Mouse (Mus musculus) megakaryocyte, adult 5-6 weeks (primary cell): ENCODE results near the gene Exoc2. TPM values are rescaled to one million over a fixed set of nuclear protein-coding genes. Genes with fewer than 3 reads are reported as not detected.

Experiments
- ATAC-seq: 2 replicates; pipeline ENCODE4 v1.8.0; 2016; ENCODE audit warnings: mild to moderate bottlenecking, inconsistent platforms; ENCODE audit not compliant: poor library complexity, severe bottlenecking
- total RNA-seq, 2 experiments: library from RNA; stranded (forward) in 1 of 2; stranded (reverse) in 1 of 2; fragments of 153-499, 151-499 nt in 1 of 2; fragments of 221-1000, 200-1000 nt in 1 of 2; gene quantifications; 2 replicates each; pipeline versions ENCODE4 v1.2.3 to v1.2.4; 2015 to 2017

The Exoc2 gene
- total RNA-seq, 2 experiments from 2014 or later, result 53.6 to 59.8 TPM

DNA sequence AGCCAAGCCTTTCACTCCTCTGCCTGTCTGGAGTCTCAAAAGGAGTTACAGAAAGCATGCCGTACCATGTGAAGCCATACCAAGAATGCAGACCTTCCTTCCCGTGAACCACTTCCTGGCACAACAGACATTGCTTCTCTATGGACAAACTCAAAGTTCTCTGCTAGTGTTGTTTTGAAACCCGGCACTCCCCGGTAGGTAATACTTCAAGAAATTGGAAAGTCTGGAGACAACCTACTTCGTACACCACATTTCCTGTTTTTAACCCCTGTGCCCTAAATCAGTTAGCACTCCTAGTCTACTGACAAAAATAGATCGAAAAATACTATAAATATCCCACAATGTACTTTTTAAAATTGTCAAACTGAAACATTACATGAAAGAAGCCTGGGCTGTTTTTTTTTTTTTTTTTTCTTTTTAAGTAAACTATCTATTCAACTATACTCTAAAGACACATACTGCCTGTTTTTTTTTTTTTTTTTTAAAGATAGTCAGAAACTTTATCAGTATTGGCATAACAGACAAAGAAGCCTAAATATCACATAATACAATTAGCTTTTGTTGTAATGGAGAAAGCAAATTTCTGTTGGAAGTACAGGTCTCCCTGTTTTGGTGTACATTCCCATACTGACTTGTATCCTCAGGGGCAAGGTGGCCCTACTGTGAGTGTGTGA is 140.3 kb downstream of the Exoc2 start:
- peak; percentile 41; the same call in 1 of the 2 replicates for ATAC-seq

DNA sequence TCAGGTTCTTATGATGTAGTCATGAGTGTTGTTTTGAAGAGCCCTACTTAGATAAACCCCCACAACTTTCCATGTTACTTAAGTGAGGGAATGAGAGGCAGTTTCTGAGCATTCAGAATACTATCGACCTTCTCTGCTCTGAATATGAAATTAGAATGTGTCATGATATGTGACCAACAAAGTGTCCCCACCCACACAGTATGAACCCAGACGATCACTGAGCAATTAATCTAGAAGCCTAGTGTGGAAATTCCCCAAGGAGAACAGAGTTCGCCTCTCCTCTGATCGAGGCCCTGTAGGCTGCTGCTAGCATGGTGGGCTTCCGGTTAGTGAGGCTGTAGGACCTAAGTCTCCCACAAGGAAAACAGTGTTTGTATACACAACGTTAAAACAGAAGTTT is 142.5 kb downstream of the Exoc2 start:
- no peak for ATAC-seq

DNA sequence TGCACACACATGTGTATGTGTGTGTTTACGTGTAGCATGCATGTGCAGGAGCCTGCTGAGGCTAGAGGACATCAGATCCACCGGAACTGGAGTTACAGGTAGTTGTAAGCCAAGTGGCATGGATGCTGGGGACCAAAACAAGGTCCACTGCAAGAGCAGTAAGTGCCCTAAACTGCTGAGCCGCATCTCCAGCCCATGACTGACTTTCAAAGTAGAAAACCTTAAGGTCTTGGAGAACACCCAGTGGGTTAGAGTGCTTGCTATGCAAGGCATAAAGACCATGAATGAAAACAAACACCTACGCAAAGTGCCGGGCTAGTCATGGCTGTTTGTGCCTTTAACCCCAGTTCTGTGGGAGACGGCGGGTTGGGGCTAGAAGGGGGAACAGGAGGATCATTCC is 147.4 kb downstream of the Exoc2 start:
- ATAC-seq, result no peak

DNA sequence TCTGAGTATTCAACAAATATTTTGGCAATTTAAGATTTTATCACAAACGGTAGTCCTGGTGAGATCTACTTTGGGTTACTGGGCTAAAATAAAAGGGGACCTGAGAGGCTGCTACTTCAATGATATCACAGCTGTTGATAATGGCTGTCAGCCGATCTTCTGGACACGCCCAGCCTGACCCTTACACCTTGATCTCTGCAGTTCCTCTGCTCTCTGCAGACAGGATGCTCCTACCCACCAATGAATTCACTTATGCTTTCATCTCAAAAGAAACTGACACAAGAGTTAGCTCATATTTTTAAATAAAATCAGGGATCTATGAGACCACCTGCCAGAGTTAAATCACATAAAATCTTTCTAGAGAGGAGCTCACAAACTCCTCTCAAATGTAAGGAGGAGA is 149.0 kb downstream of the Exoc2 start:
- no peak for ATAC-seq

DNA sequence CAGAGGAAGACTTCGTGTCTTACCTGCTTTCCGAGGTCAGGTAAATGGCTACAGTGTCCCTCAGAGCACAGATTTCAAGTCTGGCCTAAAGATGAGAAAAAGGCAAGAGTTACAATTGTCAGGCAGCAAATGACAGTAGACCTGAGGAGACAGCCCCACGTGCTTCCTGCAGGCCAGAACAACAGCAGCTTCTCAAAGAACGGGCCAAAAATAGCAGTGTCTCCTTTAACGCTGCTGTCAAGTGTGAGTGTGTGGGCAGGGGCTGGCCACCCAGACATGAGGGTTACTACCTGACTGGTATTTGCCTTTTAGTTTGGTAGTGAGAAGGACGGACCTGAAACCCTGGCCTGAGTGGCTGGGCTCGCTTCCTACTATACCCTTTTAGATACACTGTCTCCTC is 153.3 kb downstream of the Exoc2 start:
- ATAC-seq, result no peak; the same call in 1 of the 2 replicates

DNA sequence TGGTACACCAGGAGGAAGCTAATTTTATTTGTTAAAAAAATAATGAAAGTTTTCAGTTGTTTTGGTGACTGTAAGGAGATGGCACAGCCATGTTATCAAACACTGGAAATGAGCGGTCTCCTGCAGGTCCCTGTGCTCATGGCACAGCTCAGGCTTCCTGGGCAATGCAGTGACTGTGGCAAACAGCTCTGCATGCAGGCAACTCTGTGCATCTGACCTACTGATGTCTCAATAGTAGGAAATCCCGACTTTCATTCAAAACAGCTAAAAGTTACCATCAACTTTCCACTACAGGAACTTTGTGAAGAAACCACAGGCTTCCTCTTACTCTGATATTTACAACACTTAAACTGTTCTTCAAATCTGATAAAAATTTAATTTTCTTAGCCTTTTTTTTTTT is 154.0 kb downstream of the Exoc2 start:
- peak; percentile 43; the same call in 1 of the 2 replicates for ATAC-seq

DNA sequence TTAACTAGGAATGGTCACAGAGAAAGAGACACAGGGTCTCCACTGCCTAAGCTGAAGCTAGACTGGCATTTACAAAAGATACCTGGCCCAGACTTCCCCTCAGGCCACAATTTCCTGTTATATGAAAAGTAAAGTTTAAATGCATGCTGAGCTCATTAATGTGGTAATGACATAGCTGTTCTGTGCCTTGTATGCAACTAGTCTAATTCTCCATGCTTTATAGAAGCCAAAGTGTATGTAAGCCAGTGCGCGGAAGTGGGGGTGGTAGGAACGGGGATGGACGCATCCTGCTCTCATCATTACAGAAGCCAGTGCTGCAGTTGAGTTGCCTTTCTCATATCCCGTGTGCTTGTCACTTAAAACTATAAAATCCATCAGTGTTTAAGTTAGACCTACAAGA is 156.5 kb downstream of the Exoc2 start:
- no peak for ATAC-seq

DNA sequence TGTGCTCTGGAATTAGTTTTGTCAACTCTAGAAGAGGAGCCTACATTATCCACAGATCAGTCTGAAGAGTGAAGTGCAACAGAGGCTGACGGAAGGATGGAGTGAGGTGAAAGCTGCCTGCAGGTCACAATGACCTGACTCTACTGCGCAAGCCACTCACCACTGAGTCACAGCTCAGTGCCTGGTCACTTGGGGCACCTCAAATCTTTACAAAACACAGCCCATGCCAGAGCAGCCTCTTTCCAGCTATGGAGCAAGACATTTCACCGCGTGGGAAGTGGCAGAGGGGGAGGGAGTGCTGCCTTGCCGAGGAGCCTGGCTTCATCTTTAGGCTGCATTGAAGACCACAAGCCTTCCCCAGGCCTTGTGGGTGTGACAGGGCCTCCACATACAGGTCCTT is 159.6 kb downstream of the Exoc2 start:
- ATAC-seq, result peak; percentile 43; the same call in 1 of the 2 replicates

DNA sequence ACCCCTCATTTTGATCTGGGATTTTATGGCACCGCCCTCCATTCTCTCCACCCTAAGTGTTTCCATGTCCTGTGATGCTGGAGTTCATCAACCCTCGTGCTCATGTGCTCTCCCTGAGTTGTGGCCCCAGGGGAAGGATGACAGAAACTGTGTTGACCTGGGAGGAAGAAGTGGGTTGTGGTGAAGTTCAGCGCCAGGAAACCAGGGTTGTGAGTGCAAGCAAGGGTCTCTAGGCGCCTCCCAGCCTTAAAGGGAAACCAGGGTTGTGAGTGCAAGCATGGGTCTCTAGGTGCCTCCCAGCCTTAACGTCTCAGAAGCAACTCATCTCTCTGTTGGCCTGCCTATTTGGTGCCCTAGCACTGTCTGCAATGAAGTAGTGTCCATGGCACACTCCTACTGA is 160.4 kb downstream of the Exoc2 start:
- ATAC-seq, result peak; percentile 38; the same call in 1 of the 2 replicates

DNA sequence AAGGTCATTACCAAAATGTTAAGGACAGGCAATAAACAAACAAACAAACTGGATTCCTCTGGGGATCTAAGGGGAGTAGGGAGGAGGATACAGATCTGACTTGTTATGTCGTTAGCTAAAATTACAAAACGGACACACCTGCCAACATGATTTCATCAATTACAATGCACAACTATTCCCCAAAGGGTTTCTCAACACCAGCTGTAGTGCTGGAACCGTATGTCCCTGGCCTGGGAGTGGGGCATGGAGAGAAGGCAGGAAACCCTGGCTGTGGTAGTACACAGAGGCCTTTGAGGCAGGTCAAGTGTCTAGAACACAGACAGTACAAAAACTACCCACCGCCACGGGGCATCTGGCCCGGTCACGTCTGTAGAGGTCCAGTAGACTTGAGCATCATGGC is 164.7 kb downstream of the Exoc2 start:
- no peak for ATAC-seq

DNA sequence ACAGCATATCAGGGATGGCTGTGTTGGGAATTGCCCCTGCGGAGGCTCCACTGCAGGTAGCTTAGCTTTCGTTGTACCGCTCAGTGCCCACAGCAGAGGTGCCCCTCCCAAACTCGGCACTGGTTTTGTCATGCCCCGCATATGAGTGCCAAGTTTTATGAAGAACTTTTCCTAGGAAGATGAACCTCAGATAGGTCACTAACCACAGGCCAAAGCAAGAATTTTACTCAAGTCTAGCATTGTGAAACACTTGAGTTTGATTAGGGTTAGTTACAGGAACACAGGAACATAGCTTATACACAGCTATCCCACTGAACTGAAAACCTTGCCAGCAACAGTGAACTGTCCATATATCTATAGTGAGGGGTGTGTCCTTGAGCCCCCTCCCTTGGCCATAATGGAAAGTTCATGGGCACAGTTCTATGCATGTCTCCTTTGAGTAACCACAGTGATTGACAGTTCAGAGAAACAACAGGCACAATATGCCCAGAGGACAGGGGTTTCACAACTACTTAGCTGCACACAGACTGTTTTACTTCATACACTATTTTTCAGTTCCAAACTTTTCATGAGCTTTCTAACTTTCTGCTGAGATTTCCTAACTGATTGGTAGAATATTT is 171.4 kb downstream of the Exoc2 start:
- ATAC-seq, result no peak

DNA sequence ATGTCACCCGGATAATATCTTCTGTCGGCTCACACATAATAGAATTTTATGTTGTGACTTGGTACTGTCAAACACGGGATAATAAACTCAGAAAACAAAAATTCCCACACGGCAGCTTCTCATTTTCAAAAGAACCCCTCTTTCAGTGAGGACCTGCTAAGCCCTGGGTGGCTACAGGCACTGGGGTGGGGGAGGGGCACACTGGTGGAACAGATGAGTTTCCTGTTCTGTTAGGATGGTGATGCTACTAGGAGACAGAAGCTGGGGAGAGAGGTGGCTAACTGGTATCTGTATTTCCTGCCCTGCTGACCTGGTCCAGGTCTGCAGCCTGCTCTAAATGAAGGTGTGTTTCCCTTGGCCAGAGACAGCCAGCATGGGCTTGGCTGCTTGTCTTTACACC is 172.0 kb downstream of the Exoc2 start:
- ATAC-seq, result no peak

DNA sequence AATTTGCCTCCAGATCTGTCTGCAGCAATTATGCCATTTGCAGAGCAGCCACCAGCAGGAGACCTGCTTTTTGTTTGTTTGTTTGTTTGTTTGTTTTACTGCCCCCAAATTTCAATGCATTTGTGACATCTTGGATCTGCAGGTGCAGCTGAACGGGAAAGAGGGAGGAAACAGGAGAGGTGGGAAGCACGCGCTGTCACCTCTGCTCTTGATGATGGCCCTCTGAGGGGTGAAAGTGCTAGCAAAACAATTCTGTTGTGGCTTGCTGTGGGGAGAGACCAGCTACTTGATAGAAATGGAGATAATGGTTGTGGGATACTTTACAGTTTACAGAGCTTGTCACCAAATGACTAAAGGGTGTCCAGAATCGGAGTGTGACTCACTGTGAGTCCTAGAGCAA is 177.9 kb downstream of the Exoc2 start:
- ATAC-seq, result no peak

DNA sequence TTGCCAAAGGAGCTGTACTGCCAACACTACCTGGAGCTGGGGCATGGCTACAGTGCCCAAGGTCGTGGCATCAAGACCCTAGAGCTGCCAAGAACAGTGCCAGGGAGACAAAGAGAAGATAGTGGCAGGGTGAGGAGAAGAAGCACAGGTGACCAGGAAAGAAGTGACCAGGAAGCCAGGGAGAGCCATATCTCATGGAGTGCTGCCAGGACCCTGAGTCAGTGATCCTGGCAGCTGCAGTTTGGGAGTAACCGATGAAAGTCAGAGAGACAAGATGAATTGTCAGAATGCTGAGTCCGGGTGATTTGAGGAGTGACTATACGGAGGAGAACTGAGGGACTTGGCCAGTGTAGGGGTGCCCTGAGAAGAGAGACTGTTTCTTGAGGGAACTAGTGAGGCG is 180.3 kb downstream of the Exoc2 start:
- ATAC-seq, result no peak

DNA sequence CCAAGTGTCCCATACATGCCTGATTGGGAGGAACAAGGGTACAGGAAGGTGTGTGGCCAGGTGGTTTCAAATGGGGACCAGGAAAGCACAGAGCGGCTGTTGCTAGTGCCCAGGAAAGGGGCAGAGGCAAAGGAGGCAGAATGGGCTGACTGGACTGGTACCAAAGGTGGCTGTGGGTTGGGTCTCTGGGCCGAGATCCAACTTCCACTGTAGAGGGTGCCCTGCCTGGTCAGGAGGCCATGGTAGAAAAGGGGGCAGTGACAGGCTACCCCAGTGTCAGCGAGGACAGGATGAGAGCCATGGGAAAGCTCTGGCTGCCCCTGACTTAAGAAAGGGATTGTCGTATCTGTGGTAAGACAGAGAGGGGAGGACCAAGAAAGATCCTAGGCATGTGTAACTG is 180.7 kb downstream of the Exoc2 start:
- no peak for ATAC-seq

DNA sequence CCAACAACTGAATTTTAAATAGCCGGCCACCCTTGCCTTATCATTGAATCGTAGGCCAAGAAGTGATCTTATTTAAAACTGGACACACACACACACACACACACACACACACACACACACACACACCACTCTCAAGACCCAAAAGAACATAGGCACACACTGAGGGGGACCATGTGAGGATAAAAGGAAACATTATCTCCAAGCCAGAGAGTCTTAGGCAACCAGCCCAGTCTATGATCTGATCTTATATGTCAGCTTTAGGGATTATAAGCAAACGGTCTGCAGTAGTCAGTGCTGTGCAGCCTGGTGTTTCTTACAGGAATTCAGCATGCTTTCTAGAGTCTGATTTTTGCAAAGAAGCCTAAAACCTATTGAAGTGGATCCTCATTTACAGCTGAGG is 181.2 kb downstream of the Exoc2 start:
- ATAC-seq, result no peak

DNA sequence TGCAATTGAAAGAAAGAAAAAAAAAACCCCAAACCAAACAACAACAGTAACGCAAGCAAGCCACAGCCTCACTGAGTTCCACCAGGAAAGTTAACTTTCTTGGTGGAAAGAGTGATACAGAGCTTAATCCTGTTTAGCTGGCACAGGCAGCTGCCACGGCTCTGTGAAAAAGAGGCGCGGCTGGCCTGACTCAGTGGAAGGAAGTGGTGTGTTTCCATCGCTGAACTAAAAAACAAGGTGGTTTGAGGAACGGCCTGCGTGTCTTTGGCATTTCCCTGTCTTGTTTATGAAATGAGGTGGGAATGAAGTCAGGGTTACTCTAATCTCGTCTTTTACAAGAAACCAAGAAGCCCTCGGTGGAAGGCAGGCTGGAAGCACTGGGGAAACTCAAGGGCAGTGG is 181.6 kb downstream of the Exoc2 start:
- ATAC-seq, result peak; percentile 64

DNA sequence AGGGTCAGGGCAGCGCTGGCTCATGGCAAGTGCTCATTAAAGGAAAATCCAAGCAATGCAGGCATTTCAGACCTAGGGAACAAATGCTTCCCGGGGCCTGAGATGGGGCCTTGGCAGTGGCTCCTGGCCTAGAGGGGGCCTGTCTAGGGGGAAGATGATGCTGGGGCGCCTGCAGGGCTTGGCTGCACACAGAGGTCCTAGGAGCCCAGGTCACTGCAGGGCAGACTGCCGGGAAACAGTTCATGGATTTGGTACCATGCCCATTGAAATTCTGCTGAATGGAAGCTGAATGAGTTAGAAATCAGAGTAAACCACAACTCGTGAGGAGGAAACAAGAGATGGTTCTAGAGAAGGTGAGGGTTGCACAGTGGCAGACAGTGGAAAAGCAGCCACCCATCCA is 183.9 kb downstream of the Exoc2 start:
- no peak for ATAC-seq

DNA sequence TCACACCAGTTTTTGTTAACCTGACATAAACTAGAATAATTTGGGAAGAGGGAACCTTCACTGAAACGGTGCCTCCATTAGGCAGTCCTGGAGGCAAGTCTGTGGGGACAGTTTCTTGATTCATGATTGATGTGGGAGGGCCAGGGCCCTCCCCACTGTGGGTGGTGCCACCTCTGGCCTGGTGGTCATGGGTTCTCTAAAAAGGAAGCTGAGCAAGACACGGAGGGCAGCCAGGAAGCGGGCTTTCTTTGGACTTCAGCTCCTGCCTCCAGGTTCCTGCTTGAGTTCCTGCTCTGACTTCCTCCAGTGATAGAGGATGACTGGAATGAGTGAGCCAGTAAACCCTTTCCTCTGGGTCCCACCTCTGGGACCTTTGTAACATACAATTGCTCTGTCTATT is 185.5 kb downstream of the Exoc2 start:
- ATAC-seq, result no peak

DNA sequence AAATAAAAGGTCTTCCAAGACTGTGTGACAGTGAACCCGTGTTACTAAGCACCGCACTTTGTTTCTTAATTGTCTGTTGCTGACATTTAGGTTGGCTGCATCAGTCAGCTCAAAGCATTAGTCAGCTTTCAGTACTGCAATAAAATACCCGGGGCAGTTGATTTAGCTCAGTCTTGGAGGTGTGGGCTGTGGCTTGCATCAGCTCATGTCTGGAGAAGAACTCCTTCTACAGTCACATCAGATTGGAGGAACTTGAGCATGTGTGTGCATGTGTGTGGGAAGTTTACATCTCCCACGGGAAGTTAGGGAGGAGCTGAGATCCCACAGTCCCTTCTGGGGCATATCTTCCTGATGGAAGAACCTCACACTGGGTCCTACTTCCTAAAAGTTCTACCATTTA is 185.9 kb downstream of the Exoc2 start:
- ATAC-seq, result no peak

DNA sequence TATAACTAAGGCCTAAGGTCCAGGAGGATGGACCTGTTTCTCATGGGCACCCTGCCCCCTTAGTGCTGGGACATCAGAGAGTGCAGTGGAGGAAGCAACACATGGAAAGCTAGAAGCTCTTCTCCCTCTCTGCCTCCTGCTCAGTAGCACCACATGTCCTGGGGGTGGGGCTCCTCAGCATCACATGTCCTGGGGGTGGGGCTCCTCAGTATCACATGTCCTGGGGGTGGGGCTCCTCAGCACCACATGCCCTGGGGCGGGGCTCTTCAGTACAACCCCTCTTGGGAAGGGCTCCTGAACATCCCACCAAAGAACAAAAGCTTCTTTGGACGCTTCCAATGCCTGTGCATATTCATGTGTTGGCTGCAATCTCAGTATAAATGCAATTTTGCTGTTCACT is 186.3 kb downstream of the Exoc2 start:
- ATAC-seq, result no peak

DNA sequence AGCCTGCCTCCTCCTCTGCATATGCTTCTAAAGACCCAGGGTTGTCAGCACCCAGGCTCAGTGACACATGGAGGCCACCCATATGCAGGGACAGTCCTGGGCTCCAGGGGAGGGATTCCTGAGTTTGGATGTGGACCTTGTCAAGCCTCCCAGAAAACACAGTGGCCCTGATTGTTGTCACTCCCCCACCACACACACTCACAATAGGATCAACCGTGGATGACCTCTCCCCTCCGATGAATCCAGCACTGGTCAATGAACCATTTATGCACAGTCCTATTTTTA is 186.9 kb downstream of the Exoc2 start:
- no peak for ATAC-seq
